Mouse (Mus musculus) brain, embryonic 18.5 days (tissue): ENCODE measurements around the gene Snx15.
"Not testable (repeated sequence)": the region's sequence is repeated elsewhere in the genome, so short reads cannot be mapped to it uniquely, and the experiment has no call there.

Experiments used
- DNase-seq: peaks from one replicate; pipeline ENCODE4 v3.0.0-alpha.2; 2012; ENCODE audit warnings: low read depth, low spot score

The Snx15 gene

DNA sequence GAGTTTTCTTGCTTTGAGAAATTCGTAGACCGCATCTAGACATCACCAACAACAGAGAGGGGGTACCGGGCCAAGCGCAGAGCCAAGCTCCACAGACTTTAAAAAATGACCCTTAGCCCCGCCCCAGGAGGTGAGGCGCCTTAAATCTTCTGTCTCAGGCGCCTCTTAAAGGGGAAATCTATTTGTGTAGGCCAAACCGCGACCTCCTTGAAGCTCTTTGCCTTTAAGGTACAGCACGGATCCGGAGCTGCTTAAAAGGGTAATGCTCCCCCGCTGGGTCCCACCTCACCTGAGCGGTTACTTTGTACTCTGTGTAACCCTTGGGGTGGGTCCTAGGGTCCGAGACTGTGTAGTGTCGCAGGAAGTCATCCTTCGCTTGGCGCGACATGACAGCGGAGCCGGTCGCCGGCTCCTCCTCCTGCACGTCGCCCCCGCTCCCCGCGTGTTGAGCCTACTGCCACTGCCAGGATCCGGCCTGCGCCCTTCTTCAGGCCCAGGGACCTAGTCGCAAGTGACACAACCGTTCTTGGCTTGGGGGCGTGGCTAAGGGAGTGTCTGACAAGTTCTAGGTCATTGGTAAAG lies at the start of gene Snx15:
Snx15 (minus strand) TSS at position 545 of the 582 bp plus-strand sequence.
- DNase-seq: peak; percentile 91

- DNase-seq: no peak
Observed at GRCm38 (mm10) chr19:6174771-6175170, 46.7 kb upstream of the Snx15 start.

DNA sequence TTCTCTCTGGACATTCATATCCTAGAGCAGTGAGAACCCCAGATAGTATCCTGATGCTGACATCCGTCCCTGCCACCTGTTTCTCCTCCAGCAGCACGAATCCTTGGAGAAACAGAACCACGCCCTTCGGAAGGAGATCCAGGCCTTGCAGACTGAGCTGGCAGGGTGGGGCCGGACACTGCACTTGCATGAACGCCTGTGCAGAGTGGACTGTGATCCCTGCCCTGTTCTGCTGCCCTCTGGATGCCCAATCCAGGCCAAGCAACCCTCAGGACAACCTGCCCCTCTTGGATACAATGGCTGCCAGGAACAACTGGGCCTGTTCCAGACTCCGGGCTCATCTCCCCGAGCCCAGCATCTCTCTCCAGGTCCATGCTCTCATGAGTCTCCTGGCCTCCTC lies 43.1 kb upstream of the Snx15 start:
- no peak for DNase-seq

GRCm38 (mm10) chr19:6166750-6167149 lies 38.6 kb upstream of the Snx15 start:
- no peak for DNase-seq

GRCm38 (mm10) chr19:6163872-6164547 lies 35.9 kb upstream of the Snx15 start:
- DNase-seq: no peak

- DNase-seq: no peak
Observed at GRCm38 (mm10) chr19:6157220-6157619, 29.1 kb upstream of the Snx15 start.

DNA sequence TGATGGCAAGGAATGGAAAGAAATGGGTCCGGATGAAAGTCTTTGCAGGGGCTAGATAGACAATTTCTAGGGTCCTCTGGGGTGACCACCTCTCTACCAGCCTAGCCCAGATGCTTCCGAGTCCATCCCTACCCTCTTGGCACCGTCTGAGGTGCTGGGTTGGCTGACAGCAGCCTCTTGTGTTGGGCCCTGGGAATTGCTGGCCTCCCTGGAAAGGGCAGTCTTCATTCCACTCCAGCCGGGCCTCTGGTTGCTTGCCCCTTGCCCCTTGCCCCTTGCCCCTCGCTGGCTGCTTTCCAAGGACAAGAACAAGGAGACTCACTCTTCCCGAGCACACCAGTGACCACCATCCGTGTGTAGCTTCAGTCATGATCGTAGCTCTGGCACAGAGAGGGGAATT lies 28.3 kb upstream of the Snx15 start:
- no peak for DNase-seq

GRCm38 (mm10) chr19:6155174-6155573 lies 27.1 kb upstream of the Snx15 start:
- DNase-seq: no peak

GRCm38 (mm10) chr19:6144842-6145241 lies 16.7 kb upstream of the Snx15 start:
- DNase-seq: no peak

- peak; percentile 90 for DNase-seq
Observed at GRCm38 (mm10) chr19:6141394-6141749, 13.3 kb upstream of the Snx15 start, which contains the start of gene Arl2. Gene Arl2 (minus strand): TSS chr19:6141548.

DNA sequence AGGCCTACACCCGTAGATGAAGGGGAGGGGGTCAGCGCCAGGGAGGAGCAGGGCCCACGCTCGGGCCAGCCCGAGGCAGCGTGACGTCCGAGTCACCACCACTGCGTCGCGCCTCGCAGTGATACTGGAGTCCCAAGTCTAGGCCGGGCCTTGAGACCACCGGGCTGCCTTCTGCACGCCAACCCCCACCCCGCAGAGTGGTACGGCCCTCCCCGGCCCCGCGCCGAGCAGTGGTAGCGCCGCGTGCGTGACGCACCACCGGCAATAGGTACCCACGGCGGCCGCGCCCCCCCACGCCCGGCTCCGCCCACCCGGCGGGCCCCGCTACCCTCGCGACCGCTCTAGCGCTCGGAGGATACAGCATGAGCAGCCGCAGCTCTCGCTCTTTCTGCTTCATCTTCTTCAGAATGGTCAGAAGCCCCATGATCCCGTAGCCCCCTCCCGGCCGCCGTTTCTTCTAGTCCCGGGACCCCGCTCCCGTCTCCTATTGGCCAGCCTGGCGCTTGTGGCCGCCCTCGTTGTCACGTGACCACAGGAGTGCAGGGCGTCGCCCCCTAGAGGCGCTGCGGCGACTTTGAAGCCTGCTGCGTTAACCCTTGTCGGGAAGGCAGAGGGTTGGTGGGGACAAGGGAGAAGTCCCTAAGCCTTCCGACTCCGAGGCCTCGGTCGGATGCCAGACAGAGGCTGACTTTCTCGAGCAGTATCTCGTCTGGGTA lies 12.7 kb upstream of the Snx15 start, which contains the start of gene Batf2:
Batf2 (plus strand) TSS at position 306 of the 716 bp plus-strand sequence.
- peak; percentile 93 for DNase-seq

DNA sequence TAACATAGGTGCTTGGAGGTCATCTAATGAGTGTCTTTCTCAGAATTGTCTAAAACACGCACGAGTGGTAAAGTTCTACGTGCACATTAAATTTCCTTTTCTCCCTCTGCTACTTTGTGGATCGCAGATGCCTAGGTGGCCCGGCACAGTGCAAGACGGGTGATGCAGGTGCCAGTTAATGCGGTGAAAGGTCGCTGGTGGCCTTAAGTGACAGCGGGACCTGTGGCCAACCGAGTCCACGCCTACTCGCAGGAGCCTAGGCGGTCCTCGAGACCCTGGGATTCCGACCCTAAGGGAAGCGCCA lies 12.2 kb upstream of the Snx15 start:
- no peak for DNase-seq

DNA sequence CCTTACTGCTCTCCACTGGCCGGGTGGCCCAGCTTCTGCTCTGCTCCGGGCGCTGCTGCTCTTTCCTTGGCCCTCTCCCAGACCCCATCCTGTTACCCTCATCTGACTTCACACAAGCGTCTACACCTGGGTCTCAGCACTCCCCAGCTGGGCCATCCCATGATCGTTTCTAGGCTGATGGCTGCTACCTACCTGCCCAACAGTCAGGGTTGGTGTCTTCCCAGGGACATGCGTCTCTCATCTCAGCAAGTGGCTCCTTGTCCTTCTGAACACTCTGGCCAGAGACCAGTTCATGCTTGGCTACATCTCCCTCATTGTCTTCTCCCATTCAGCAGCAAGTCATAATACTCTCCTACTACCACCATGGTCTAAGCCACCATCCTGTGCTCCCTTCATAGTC lies 11.6 kb upstream of the Snx15 start:
- no peak for DNase-seq

- no peak for DNase-seq
Observed at GRCm38 (mm10) chr19:6136397-6136796, 8.3 kb upstream of the Snx15 start.

GRCm38 (mm10) chr19:6133197-6133596 lies 5.1 kb upstream of the Snx15 start:
- not testable (repeated sequence) for DNase-seq

GRCm38 (mm10) chr19:6132171-6132827 lies 4.2 kb upstream of the Snx15 start:
- DNase-seq: no peak

DNA sequence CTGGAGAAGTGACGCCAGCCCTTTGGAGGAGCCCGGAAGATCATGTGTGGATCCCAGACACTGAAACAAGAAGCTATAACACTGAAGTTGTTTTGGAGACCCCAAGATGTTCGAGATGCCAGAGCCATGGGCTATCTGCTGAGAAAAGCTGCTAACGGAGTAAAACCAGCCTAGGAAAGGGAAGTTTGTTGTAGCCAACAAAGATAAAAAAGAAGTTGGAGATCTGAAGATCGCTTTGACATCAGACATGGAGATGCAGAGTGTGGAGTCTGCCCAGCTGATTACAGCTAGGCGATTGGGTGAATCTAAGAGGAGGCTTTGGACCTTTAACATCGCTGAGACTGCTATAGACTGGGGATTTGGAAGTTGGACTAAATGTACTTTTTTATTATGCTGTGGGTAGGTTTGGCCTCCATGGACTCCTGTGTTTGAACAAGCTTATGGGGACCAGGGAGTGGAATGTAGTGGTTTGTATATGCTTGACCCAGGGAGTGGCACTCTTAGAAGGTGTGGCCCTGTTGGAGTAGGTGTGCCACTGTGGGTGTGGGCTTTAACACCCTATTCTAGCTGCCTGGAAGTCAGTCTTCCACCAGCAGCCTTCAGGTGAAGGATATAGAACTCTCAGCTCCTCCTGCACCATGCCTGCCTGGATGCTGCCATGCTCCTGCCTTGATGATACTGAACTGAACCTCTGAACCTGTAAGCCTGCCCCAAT lies 2.5 kb upstream of the Snx15 start:
- not testable (repeated sequence) for DNase-seq

GRCm38 (mm10) chr19:6126789-6127580 lies 1.1 kb downstream of the Snx15 start:
- no peak for DNase-seq

DNA sequence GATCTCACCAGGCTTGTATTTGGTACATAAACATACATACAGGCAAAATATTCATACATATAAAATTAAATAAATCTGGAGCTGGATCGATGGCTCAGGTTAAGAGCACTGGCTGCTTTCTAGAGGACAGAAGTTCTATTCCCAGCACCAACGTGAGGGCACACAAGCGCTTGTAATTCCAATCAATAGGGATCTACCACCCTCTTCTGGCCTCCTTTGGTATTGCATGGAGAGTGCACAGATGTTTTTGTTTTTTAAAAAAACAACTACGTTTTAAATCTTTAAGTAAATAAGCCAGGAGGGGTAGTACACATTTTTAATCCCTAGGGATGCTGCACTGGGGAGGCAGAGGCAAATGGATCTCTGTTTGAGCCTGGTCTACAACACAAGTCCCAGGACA lies 1.8 kb downstream of the Snx15 start:
- no peak for DNase-seq

DNA sequence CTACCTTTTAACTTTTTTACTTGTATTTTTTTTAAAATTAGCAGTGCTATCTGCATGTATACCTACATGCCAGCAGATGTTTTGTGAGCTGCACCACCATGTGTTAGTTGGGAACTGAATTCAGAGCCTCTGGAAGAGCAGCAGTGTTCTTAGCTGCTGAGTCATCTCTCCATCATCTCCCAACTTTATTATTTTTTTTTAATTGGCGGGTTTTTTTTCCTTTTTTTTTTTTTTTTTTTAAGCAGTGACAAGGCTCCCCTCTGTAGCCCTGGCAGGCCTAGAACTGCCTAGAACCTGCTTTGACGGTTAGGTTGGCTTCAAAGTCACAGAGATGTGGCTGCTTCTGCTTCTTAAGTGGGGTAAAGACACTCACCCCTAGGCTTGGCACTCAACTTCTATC lies 3.2 kb downstream of the Snx15 start:
- no peak for DNase-seq

DNA sequence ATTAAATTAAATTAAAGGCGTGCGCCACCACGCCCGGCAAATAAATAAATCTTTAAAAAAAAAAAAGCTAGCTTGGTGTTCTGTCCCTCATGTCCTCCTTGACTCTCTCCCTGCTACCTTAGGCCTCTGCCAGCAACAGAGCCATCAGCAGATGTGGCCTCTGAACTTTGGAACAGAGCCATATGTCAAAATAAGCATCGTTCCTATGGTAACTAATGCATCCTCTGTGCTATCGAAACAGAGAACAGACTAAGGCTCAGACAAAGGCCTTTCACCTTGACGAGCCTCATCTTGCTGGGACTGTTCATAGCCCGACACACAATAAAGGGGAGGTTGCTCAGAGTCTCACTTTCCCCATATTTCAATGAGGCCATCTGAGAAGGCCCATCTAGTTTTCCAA lies 4.8 kb downstream of the Snx15 start:
- no peak for DNase-seq
